Mouse (Mus musculus) lung, postnatal 4 days (tissue): ENCODE results near the gene Insig2.

Source experiments
- DNase-seq, 2 experiments: peaks; one replicate each; pipeline ENCODE4 v3.0.0; 2021

The Insig2 gene

GRCm38 (mm10) chr1:121332485-121332884, at the start of gene Insig2:
TSS of gene Insig2 (minus strand) at chr1:121332589.
- no peak for DNase-seq

- DNase-seq, result no peak
Measured at GRCm38 (mm10) chr1:121381562-121381961, 49.2 kb upstream of the Insig2 start.

- no peak for DNase-seq
Measured at GRCm38 (mm10) chr1:121380033-121380432, 47.6 kb upstream of the Insig2 start.

- no peak for DNase-seq
Measured at GRCm38 (mm10) chr1:121377901-121378300, 45.5 kb upstream of the Insig2 start.

GRCm38 (mm10) chr1:121377410-121377809, 45.0 kb upstream of the Insig2 start:
- no peak for DNase-seq

GRCm38 (mm10) chr1:121373631-121374030, 41.2 kb upstream of the Insig2 start:
- DNase-seq, result no peak

- no peak for DNase-seq
Measured at GRCm38 (mm10) chr1:121372656-121373055, 40.3 kb upstream of the Insig2 start.

GRCm38 (mm10) chr1:121371449-121371848, 39.1 kb upstream of the Insig2 start:
- no peak for DNase-seq

- no peak for DNase-seq
Measured at GRCm38 (mm10) chr1:121367257-121367656, 34.9 kb upstream of the Insig2 start.

- DNase-seq, result no peak
Measured at GRCm38 (mm10) chr1:121360561-121360960, 28.2 kb upstream of the Insig2 start.

- no peak for DNase-seq
Measured at GRCm38 (mm10) chr1:121359680-121360079, 27.3 kb upstream of the Insig2 start.

- no peak for DNase-seq
Measured at GRCm38 (mm10) chr1:121353779-121354178, 21.4 kb upstream of the Insig2 start.

GRCm38 (mm10) chr1:121351037-121351436, 18.6 kb upstream of the Insig2 start:
- DNase-seq, result no peak

GRCm38 (mm10) chr1:121350616-121351015, 18.2 kb upstream of the Insig2 start:
- DNase-seq, result no peak

GRCm38 (mm10) chr1:121348875-121349847, 16.8 kb upstream of the Insig2 start:
- DNase-seq, result no peak

GRCm38 (mm10) chr1:121343966-121344365, 11.6 kb upstream of the Insig2 start:
- no peak for DNase-seq

GRCm38 (mm10) chr1:121335789-121336188, 3.4 kb upstream of the Insig2 start:
- DNase-seq, result no peak

- DNase-seq, result no peak
Measured at GRCm38 (mm10) chr1:121333986-121334703, 1.8 kb upstream of the Insig2 start.

- no peak for DNase-seq
Measured at GRCm38 (mm10) chr1:121330621-121331020, 1.8 kb downstream of the Insig2 start.

GRCm38 (mm10) chr1:121329391-121329790, 3.0 kb downstream of the Insig2 start:
- DNase-seq, result peak in 1 of 2 experiments; percentile 7

- peak in 1 of 2 experiments; percentile 22 for DNase-seq
Measured at GRCm38 (mm10) chr1:121328193-121328555, 4.2 kb downstream of the Insig2 start.

GRCm38 (mm10) chr1:121327344-121328192, 4.8 kb downstream of the Insig2 start:
- DNase-seq, result peak; percentile 95 to 97
